Mouse (Mus musculus): ENCODE measurements around the gene B3gat2. TPM values are rescaled to one million over a fixed set of nuclear protein-coding genes. Genes with fewer than 3 reads are reported as not detected.

Gene B3gat2
- polyA plus RNA-seq, 1 experiment from 2014 or later = 0.19 TPM

GRCm38 (mm10) chr1:23840924-23841323 is 79.4 kb downstream of the B3gat2 start:
- Histone ChIP-seq H3K4me3 (no peak overlapping the region), H3K27me3 (replicated peaks) (no peaks in the 10 kb centered on the region), H3K4me1 (peaks cover 6% of the 10 kb centered on the region; the same call in 1 of the 2 replicates), H3K27ac (no peak overlapping the region), H3K9ac (no peak overlapping the region), H3K9me3 (replicated peaks) (no peaks in the 10 kb centered on the region), H3K36me3 (peaks cover 42% of the 10 kb centered on the region), H3K4me2 (no peak overlapping the region)
- ATAC-seq = no peak

DNA sequence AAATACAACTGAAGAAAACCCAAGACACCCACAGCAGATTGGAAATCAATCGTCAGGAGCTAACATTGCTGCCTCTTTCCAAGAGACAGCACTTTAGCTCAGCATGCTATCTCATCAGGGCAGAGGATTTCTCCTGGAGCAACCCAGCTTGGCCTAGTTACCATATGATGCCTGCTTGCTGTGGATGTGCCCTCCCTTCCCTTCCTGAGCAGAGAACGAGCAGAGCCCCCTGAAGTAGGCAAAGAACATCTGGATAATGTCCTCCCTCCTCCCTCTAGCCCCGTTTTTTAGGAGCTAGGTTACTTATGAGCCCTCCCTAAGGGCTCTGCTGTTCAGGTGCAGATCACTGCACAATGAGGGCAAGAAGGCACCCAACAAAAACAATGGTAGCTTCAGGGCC is 81.1 kb downstream of the B3gat2 start:
- no peak for ATAC-seq
- H3K27ac ChIP-seq = no peak overlapping the region
- no peak overlapping the region for H3K4me3 ChIP-seq
- 79% methylated on average over 3 of the region's 3 CpGs for WGBS (ENCODE audit: insufficient replicate concordance)
- peaks cover 55% of the 10 kb centered on the region for H3K36me3 ChIP-seq
- no peak overlapping the region for H3K9ac ChIP-seq
- H3K4me2 ChIP-seq = no peak overlapping the region
- no peaks in the 10 kb centered on the region for H3K4me1 ChIP-seq
- H3K9me3 ChIP-seq (replicated peaks) = no peaks in the 10 kb centered on the region
- H3K27me3 ChIP-seq (replicated peaks) = no peaks in the 10 kb centered on the region

DNA sequence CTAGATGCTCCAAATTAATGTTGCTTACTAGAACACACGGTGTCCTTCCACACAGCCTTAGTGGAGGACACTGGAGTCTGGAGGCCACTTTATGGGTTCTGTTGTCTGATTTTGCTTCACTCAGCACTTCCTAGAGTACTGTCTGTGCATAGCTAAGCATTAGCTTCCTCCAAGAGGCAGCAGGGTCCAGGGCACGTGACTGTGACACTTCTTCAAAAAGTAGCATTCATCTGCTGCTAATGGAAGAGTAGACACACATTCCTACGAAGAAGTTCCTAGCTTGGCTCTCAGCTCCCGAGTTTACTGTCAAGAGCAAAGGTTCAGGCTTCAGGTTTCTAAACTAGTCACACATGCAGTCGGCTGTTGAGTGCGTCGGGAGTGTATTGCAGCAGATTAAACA is 82.2 kb downstream of the B3gat2 start:
- no peak overlapping the region for H3K27ac ChIP-seq
- H3K4me1 ChIP-seq = no peaks in the 10 kb centered on the region
- H3K9ac ChIP-seq = no peak overlapping the region
- H3K27me3 ChIP-seq (replicated peaks) = no peaks in the 10 kb centered on the region
- H3K4me3 ChIP-seq = no peak overlapping the region
- H3K9me3 ChIP-seq (replicated peaks) = no peaks in the 10 kb centered on the region
- peaks cover 66% of the 10 kb centered on the region for H3K36me3 ChIP-seq
- no peak overlapping the region for H3K4me2 ChIP-seq
- no peak for ATAC-seq
- WGBS (ENCODE audit: insufficient replicate concordance) = 87% methylated on average over 7 of the region's 7 CpGs

DNA sequence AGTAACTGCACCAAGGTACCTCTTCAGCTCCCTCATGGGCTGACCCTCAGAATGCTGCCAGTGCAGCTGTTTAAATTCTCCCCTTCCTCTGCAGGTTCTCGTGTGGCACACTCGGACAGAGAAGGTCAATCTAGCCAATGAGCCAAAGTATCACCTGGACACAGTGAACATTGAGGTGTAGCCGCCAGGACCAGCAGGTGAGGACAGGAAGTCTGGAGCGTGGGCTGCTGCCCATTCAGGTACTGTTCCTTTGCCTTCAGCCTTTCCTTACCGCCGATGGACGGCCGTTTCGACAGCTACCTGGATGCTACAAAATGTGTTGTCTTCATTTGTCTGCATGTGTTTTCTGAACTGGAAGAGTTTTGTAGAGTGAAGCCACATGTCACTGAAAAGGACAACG is 83.5 kb downstream of the B3gat2 start:
- WGBS (ENCODE audit: insufficient replicate concordance) = 88% methylated on average over 10 of the region's 10 CpGs
- H3K27me3 ChIP-seq (replicated peaks) = no peaks in the 10 kb centered on the region
- H3K4me3 ChIP-seq = no peak overlapping the region
- ATAC-seq = no peak
- H3K4me2 ChIP-seq = no peak overlapping the region
- H3K9me3 ChIP-seq (replicated peaks) = no peaks in the 10 kb centered on the region
- no peak overlapping the region for H3K9ac ChIP-seq
- H3K4me1 ChIP-seq = no peaks in the 10 kb centered on the region
- H3K27ac ChIP-seq = no peak overlapping the region
- peaks cover 74% of the 10 kb centered on the region for H3K36me3 ChIP-seq

DNA sequence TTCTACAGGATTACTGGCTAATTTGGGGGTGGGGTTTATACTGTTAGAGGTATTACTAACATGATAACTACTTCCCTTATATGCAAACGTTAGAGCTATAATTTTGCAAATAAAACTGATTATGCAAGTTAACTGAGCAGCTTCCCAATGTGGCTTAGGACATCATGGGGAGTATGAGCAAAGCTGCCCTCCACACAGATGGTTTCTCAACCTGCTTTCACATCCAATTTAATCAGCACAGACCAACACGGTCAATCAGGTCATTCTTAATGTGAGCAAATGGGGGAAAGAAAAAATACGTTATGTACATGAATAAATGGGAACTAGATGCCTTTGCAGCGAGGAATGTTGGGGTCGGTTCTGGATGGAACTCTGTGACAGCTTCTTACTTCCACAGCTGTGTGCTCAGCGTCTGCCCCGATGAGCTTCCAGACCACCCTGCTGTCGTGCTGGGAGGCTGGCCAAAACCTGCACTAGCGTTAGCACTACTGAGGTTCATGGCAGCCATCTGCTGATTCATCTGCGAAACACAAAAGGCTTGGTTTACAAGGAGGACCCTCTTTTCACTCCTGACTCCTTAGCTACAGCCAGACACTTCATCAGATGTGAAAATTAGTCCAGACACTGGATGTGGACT is 84.6 kb downstream of the B3gat2 start:
- H3K4me1 ChIP-seq = no peaks in the 10 kb centered on the region
- no peak overlapping the region for H3K4me3 ChIP-seq
- no peak for ATAC-seq
- peaks cover 79% of the 10 kb centered on the region for H3K36me3 ChIP-seq
- no peak overlapping the region for H3K27ac ChIP-seq
- H3K9me3 ChIP-seq (replicated peaks) = no peaks in the 10 kb centered on the region
- 81% methylated on average over 10 of the region's 10 CpGs for WGBS (ENCODE audit: insufficient replicate concordance)
- H3K27me3 ChIP-seq (replicated peaks) = no peaks in the 10 kb centered on the region
- H3K9ac ChIP-seq = no peak overlapping the region
- H3K4me2 ChIP-seq = no peak overlapping the region

DNA sequence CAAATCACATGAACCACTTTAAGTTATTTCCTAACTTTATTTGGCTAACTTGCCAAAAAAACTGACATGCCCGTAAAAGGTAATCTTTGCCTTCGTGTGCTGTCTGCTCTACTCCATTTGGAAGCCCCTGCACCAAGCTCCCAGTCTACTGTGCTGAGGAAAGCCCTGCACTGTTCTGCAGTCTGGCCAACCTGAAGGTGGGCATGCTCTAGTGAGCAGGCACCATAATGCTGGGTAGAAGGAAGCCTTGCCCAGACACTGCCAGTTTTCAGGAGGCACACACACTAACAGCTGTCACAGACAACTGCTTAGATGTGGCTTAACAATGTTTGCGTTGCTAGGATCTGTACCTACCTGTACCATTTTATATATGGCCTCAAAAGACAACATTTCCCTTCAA is 94.1 kb downstream of the B3gat2 start:
- no peaks in the 10 kb centered on the region for H3K27me3 ChIP-seq (replicated peaks)
- 82% methylated on average over 3 of the region's 3 CpGs for WGBS (ENCODE audit: insufficient replicate concordance)
- H3K9ac ChIP-seq = no peak overlapping the region
- H3K4me3 ChIP-seq = no peak overlapping the region
- H3K9me3 ChIP-seq (replicated peaks) = no peaks in the 10 kb centered on the region
- no peak overlapping the region for H3K27ac ChIP-seq
- H3K36me3 ChIP-seq = peaks cover 48% of the 10 kb centered on the region
- no peak overlapping the region for H3K4me2 ChIP-seq
- H3K4me1 ChIP-seq = no peaks in the 10 kb centered on the region
- no peak for ATAC-seq

GRCm38 (mm10) chr1:23860944-23861343 is 99.4 kb downstream of the B3gat2 start:
- no peak for ATAC-seq
- no peak overlapping the region for H3K4me2 ChIP-seq
- 84% methylated on average over 2 of the region's 2 CpGs for WGBS (ENCODE audit: insufficient replicate concordance)

GRCm38 (mm10) chr1:23865566-23865965 is 104.0 kb downstream of the B3gat2 start:
- Histone ChIP-seq H3K9me3 (replicated peaks) (no peaks in the 10 kb centered on the region), H3K36me3 (peaks cover 14% of the 10 kb centered on the region), H3K4me1 (no peaks in the 10 kb centered on the region), H3K27me3 (replicated peaks) (no peaks in the 10 kb centered on the region), H3K27ac (no peak overlapping the region), H3K4me3 (no peak overlapping the region), H3K4me2 (no peak overlapping the region), H3K9ac (no peak overlapping the region)
- WGBS (ENCODE audit: insufficient replicate concordance) = 89% methylated on average over 7 of the region's 7 CpGs
- ATAC-seq = no peak

More at GRCm38 (mm10) chr1:23860944-23861343, 99.4 kb downstream of the B3gat2 start:
- Histone ChIP-seq H3K9me3 (replicated peaks) (no peaks in the 10 kb centered on the region), H3K9ac (no peak overlapping the region), H3K4me3 (no peak overlapping the region), H3K4me1 (no peaks in the 10 kb centered on the region), H3K36me3 (peaks cover 32% of the 10 kb centered on the region), H3K27me3 (replicated peaks) (no peaks in the 10 kb centered on the region), H3K27ac (no peak overlapping the region)

DNA sequence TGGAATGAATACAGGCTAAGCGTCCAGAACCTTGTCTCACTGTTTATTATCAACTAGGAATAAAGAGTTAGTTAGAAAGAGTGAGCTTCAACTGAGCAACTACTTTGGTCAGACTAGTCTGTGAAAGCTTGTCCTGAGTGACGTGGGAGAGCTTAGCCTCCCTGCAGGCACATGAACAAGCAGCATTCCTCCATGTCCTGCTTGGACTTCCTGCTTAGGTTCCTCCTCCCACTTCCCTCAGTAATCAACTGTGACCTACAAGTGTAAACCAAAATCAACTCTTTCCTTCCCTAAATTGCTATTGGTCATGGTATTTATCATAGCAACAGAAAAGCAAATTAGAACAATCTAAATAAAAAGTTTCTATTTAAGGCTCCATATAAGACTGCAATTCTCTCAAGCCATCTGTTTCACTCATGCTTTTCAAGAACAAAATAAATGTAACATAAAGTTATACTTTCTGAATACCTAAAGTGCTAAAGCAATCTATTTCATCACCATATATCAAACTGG is 105.9 kb downstream of the B3gat2 start:
- WGBS (ENCODE audit: insufficient replicate concordance) = 82% methylated on average over 2 of the region's 2 CpGs
- ATAC-seq = no peak
- Histone ChIP-seq H3K9me3 (replicated peaks) (no peaks in the 10 kb centered on the region), H3K27me3 (replicated peaks) (no peaks in the 10 kb centered on the region), H3K4me2 (no peak overlapping the region), H3K9ac (no peak overlapping the region), H3K4me1 (no peaks in the 10 kb centered on the region), H3K27ac (no peak overlapping the region), H3K36me3 (peaks cover 24% of the 10 kb centered on the region), H3K4me3 (no peak overlapping the region)

GRCm38 (mm10) chr1:23872194-23872593 is 110.6 kb downstream of the B3gat2 start:
- no peak for ATAC-seq
- WGBS (ENCODE audit: insufficient replicate concordance) = 97% methylated on average over 1 of the region's 1 CpGs
- H3K36me3 ChIP-seq = peaks cover 40% of the 10 kb centered on the region

DNA sequence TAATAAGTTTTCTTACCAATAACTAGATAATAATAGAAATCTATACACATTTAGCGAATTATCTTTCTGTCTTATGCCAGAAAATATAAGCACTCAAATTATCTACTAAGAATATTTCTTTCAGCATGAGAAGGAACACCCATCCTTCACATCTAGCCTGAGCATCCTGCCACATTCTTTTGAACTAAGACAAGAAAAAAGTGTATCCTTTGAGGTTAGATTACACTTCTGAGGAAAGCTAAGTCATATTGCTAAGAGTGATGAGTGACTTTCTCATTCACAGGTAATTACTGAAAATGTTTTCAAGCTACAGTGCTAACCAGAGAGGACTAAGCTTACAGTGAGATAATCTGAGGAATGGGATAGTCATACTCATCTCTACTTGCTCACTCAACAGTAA is 121.1 kb downstream of the B3gat2 start:
- Histone ChIP-seq H3K27ac (no peak overlapping the region), H3K4me2 (no peak overlapping the region), H3K4me1 (peaks cover 12% of the 10 kb centered on the region), H3K9ac (no peak overlapping the region), H3K27me3 (replicated peaks) (no peaks in the 10 kb centered on the region), H3K4me3 (no peak overlapping the region), H3K36me3 (no peaks in the 10 kb centered on the region), H3K9me3 (replicated peaks) (no peaks in the 10 kb centered on the region)
- 84% methylated on average over 1 of the region's 1 CpGs for WGBS (ENCODE audit: insufficient replicate concordance)
- no peak for ATAC-seq

More at GRCm38 (mm10) chr1:23872194-23872593, 110.6 kb downstream of the B3gat2 start:
- no peak overlapping the region for H3K9ac ChIP-seq
- no peaks in the 10 kb centered on the region for H3K9me3 ChIP-seq (replicated peaks)
- no peak overlapping the region for H3K27ac ChIP-seq
- no peaks in the 10 kb centered on the region for H3K4me1 ChIP-seq
- H3K4me2 ChIP-seq = no peak overlapping the region
- no peak overlapping the region for H3K4me3 ChIP-seq
- no peaks in the 10 kb centered on the region for H3K27me3 ChIP-seq (replicated peaks)

- no peaks in the 10 kb centered on the region for H3K36me3 ChIP-seq
- H3K9me3 ChIP-seq (replicated peaks) = no peaks in the 10 kb centered on the region
- no peak overlapping the region for H3K27ac ChIP-seq
- WGBS (ENCODE audit: insufficient replicate concordance) = 74% methylated on average over 2 of the region's 2 CpGs
- H3K27me3 ChIP-seq (replicated peaks) = no peaks in the 10 kb centered on the region
- 0 out of 2 replicates have a peak, but pooled peaks have one; percentile 51 for ATAC-seq
- H3K4me1 ChIP-seq = peaks cover 12% of the 10 kb centered on the region
- no peak overlapping the region for H3K4me2 ChIP-seq
- H3K9ac ChIP-seq = no peak overlapping the region
- no peak overlapping the region for H3K4me3 ChIP-seq
Measured at GRCm38 (mm10) chr1:23884087-23884668, 122.6 kb downstream of the B3gat2 start.
